Mouse (Mus musculus) hindbrain, embryonic 14.5 days (tissue): ENCODE data around the gene Sectm1a. TPM values are rescaled to one million over a fixed set of nuclear protein-coding genes. Genes with fewer than 3 reads are reported as not detected.

Source experiments
- ATAC-seq: fragments of 200-750 bp; cut with Nextera tagmentation; 2 replicates; pipeline ENCODE4 v1.8.0; 2017; ENCODE audit warnings: moderate number of reproducible peaks, mild to moderate bottlenecking, moderate TSS enrichment, moderate library complexity; ENCODE audit not compliant: low FRiP score
- DNase-seq: peaks from one replicate; pipeline ENCODE4 v3.0.0-alpha.2; 2015; ENCODE audit warnings: low spot score
- H3K27ac ChIP-seq: fragments of 300-500 bp; sonication (generic); 2 replicates; pipeline ENCODE4 v1.5.1; 2014; ENCODE audit warnings: mild to moderate bottlenecking, moderate library complexity
- H3K27me3 ChIP-seq: fragments of 300-500 bp; sonication (generic); 2 replicates; pipeline ENCODE4 v1.6.1; 2014; ENCODE audit warnings: mild to moderate bottlenecking, low read length, mixed read lengths; ENCODE audit not compliant: control insufficient read depth, insufficient read depth
- H3K36me3 ChIP-seq: fragments of 300-500 bp; sonication (generic); replicated peaks from 2 replicates; pipeline ENCODE4 v1.6.1; 2014; ENCODE audit not compliant: control insufficient read depth, insufficient read depth
- H3K4me1 ChIP-seq: fragments of 300-500 bp; sonication (generic); replicated peaks from 2 replicates; pipeline ENCODE4 v1.6.1; 2014; ENCODE audit warnings: antibody characterized with exemption, low read length, mixed read lengths; ENCODE audit not compliant: control insufficient read depth, insufficient read depth
- H3K4me2 ChIP-seq: fragments of 300-500 bp; sonication (generic); replicated peaks from 2 replicates; pipeline ENCODE4 v1.6.1; 2014; ENCODE audit warnings: mild to moderate bottlenecking, moderate library complexity
- H3K4me3 ChIP-seq: fragments of 300-500 bp; sonication (generic); replicated peaks from 2 replicates; pipeline ENCODE4 v1.5.1; 2014; ENCODE audit warnings: mild to moderate bottlenecking, low read length
- H3K9ac ChIP-seq: fragments of 300-500 bp; sonication (generic); 2 replicates; pipeline ENCODE4 v1.6.1; 2014
- H3K9me3 ChIP-seq: fragments of 300-500 bp; sonication (generic); 2 replicates; pipeline ENCODE4 v1.6.1; 2016; ENCODE audit warnings: low read length; ENCODE audit not compliant: control insufficient read depth
- WGBS: fragments of 180-500 bp; shearing (Covaris S2); extraction: QIAGEN DNeasy Blood & Tissue Kit; methylation state at CpG from one replicate; pipeline ENCODE4 v1.1.7; 2014; 5-methylcytosine and 5-hydroxymethylcytosine counted together
- polyA plus RNA-seq: library from polyadenylated mRNA; unstranded; fragments of >200 nt; fragmentation: Nextera tagmentation; extraction: Ambion mirVana; gene quantifications from 2 replicates; pipeline ENCODE4 v1.2.1, GENCODE M21; 2014

Gene Sectm1a
- polyA plus RNA-seq = not detected in 2 replicates

DNA sequence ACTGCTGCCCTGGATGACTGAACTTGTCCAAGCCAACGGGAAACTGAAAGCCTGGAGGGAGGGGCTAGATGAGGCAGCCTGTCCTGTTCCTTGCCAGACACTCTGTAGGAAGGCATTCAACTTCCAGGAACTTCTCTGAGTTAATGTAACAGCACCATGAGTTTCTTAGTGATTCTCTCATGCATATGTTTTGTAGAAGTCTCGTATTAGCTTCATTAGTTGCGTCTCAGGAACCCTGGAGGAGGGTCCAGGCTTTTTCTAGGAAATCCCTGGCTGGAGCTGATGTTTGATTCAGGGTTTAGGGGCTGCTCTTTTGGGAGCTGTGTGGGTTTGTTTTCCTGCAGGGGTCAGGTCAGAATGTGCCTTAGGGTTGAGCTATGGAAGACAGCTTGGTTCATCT lies at the start of gene Sectm1a:
TSS of gene Sectm1a (minus strand) at position 101 of the 400 bp plus-strand sequence.
- 81% methylated on average over 3 of the region's 3 CpGs for WGBS

DNA sequence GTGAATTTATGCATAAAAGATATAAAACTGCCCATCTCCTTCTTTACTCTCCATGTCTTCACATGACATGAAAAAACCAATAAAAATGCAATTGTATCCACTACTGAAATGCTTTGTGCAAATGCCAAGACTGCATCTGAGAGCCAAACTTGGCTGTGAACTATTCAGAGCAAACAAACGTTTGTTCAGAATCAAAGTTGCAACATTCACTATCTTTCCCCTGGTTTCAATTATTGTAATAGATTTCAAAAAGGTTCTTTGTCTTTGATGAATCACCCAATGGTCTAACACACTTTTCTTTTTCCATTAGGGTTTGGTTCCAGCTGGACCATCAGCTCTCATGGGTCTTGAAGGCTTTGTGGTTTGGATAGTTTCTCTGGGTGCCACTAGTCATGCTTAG lies 48.6 kb upstream of the Sectm1a start:
- DNase-seq (no peak), ATAC-seq (no peak)
- Histone ChIP-seq H3K27me3 (no peaks in the 10 kb centered on the region), H3K9ac (no peak overlapping the region), H3K9me3 (no peaks in the 10 kb centered on the region), H3K4me2 (no peak overlapping the region), H3K4me1 (no peaks in the 10 kb centered on the region), H3K27ac (no peak overlapping the region), H3K4me3 (no peak overlapping the region), H3K36me3 (no peaks in the 10 kb centered on the region)
- 75% methylated on average over 1 of the region's 1 CpGs for WGBS

More for the DNA sequence above, at the start of gene Sectm1a:
- H3K9ac ChIP-seq = no peak within 1 kb of the TSS
- DNase-seq = no peak
- H3K27ac ChIP-seq = no peak within 1 kb of the TSS
- H3K4me1 ChIP-seq = no peaks in the 10 kb centered on the region
- H3K9me3 ChIP-seq = no peaks in the 10 kb centered on the region
- H3K36me3 ChIP-seq = no peaks in the 10 kb centered on the region
- H3K27me3 ChIP-seq = no peaks in the 10 kb centered on the region
- ATAC-seq = no peak
- no peak within 1 kb of the TSS for H3K4me2 ChIP-seq
- no peak within 1 kb of the TSS for H3K4me3 ChIP-seq

DNA sequence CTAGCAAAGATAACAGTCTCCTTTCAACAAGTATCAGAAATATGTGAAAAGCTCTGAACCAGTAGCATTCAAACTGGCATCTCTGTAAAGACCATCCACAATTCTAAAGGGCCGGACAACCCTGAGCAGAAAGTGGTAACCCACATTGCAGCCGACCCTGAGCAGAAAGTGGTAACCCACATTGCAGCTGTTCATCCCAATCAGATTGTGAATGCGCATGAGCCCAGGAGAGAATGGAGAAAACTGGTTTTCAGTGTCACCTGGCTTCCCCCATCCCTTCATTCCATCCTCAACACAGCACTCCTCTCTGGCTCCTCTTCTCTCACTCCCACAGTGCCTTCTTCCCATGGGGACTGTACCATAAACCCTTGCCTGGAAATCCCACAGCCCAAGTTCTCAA lies 46.4 kb upstream of the Sectm1a start:
- WGBS = 93% methylated on average over 3 of the region's 3 CpGs
- no peak for DNase-seq

DNA sequence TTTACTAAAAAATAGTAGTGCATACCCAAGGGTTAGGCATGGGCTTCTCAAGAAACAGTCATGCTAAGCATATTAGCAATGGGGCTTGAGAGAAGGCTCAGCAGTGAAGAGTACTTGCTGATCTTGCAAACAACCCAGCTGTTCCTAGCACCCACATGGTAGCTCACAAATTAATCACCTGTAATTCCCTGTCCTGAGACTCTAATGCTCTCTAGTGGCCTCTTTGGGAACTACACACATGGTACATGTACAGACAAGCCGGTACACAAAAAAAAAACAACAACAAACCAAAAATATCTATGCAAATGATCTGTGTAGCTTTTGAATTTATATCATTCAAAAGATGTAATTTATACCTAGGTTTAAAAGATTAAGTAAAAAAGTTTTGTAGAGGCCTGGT lies 45.4 kb upstream of the Sectm1a start:
- Histone ChIP-seq H3K9ac (no peak overlapping the region), H3K27me3 (no peaks in the 10 kb centered on the region), H3K36me3 (no peaks in the 10 kb centered on the region), H3K9me3 (no peaks in the 10 kb centered on the region), H3K4me2 (no peak overlapping the region), H3K4me3 (no peak overlapping the region), H3K4me1 (no peaks in the 10 kb centered on the region), H3K27ac (no peak overlapping the region)
- DNase-seq (no peak), ATAC-seq (no peak)
- 88% methylated on average over 1 of the region's 1 CpGs for WGBS

More for the DNA sequence above, 46.4 kb upstream of the Sectm1a start:
- H3K27ac ChIP-seq = no peak overlapping the region
- H3K27me3 ChIP-seq = no peaks in the 10 kb centered on the region
- H3K9me3 ChIP-seq = no peaks in the 10 kb centered on the region
- H3K4me2 ChIP-seq = no peak overlapping the region
- no peaks in the 10 kb centered on the region for H3K4me1 ChIP-seq
- H3K36me3 ChIP-seq = no peaks in the 10 kb centered on the region
- no peak overlapping the region for H3K9ac ChIP-seq
- no peak overlapping the region for H3K4me3 ChIP-seq
- ATAC-seq = no peak

DNA sequence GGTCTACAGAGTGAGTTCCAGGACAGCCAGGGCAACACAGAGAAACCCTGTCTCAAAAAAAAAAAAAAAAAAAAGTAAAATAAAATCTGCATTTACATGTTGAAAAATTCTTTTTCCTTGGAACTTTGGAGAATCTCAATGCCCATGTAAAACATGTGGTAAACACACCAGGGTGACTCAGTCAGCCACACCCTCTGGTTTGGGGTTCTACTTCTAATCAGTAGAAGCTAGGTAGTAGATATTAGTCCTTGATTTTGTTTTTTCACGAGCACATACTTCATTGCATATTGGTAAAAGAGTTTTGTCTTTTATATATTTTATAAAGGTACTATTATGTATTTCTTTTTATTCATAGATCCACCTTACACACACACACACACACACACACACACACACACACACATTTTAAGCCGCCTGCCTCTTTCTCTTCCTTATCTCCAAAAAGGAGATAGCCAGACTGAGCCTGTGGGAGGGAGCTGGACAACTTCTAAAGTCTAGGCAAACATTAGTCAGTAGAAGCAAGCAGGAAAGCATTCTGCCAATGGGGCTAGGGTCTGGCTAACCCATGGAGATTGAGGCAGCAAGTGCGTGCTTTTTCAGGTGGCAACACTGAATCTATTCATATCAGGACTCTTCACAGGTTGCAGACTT lies 44.6 kb upstream of the Sectm1a start:
- 96% methylated on average over 3 of the region's 3 CpGs for WGBS
- no peak for ATAC-seq

DNA sequence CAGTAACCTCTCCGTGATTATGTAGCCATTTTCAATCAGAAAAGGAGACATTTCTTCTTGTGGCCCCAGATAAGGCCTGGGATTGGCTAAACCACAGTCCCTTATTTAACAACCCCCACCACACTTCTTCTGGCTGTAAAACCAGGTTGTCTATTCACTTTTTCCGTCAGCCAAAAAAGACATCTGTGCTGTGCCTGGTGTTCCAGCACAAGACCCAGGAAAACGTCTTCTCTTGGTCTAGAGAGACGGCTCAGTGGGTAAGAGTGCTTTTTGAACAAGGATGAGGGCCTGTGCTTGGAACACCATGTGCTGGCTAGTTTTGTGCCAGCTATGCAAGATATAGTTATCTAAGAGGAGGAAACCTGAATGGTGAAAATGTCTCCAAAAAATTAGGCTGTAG lies 42.4 kb upstream of the Sectm1a start:
- Histone ChIP-seq H3K9me3 (no peaks in the 10 kb centered on the region), H3K4me2 (no peak overlapping the region), H3K4me1 (no peaks in the 10 kb centered on the region), H3K36me3 (no peaks in the 10 kb centered on the region), H3K4me3 (no peak overlapping the region), H3K27me3 (no peaks in the 10 kb centered on the region), H3K9ac (no peak overlapping the region), H3K27ac (no peak overlapping the region)
- DNase-seq (no peak), ATAC-seq (no peak)
- 88% methylated on average over 4 of the region's 4 CpGs for WGBS

More for the DNA sequence above, 44.6 kb upstream of the Sectm1a start:
- H3K36me3 ChIP-seq = no peaks in the 10 kb centered on the region
- H3K27me3 ChIP-seq = no peaks in the 10 kb centered on the region
- H3K4me1 ChIP-seq = no peaks in the 10 kb centered on the region
- no peak overlapping the region for H3K4me2 ChIP-seq
- no peaks in the 10 kb centered on the region for H3K9me3 ChIP-seq
- no peak for DNase-seq
- no peak overlapping the region for H3K4me3 ChIP-seq
- no peak overlapping the region for H3K27ac ChIP-seq
- H3K9ac ChIP-seq = no peak overlapping the region

DNA sequence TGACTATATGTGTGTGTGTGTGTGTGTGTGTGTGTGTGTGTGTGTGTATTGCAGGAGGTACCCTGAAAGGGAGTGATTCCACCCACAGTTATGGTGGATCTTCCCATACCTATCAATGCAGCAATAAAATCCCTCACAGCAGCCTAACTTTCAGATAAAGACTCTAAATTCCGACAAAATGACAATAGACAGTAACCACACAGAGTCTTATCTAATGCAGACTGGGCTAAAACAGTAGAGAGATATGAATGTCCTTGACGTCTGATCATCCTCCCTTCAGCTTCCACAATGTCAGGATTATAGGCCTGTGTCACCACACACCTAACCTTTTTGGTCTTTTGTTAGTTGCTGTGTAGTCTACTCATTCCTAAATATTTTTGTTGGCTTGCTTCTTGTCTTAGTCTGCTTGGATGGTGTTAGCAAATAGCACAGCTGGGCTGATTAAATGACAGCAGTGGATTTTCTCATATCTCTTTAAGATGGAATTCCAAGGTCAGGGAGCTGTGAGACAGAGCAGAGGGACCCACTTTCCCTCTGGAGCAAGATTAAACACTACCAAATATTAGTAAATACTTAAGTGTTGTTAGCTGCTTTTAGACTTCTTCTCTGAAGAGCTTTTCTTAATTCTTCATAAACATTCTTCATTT lies 41.1 kb upstream of the Sectm1a start:
- no peak for ATAC-seq

DNA sequence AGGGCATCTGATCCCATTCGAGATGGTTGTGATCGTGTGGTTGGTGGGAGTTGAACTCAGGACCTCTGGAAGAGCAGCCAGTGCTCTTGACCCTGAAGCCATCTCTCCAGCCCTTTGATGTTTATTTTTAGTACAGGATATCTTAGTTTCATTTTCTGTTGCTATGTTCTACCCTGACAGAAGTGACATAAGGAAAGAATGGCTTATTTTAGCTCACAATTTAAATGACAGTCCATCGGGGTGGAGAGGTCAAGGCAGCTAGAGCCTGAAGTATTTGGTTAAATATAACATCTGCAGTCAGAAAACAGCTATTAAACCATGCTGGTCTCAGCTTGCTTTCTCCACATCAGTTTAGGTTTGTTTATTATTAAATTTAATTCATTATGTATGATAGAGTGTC lies 40.1 kb upstream of the Sectm1a start:
- DNase-seq (no peak), ATAC-seq (no peak)
- H3K4me1 ChIP-seq = no peaks in the 10 kb centered on the region
- no peaks in the 10 kb centered on the region for H3K36me3 ChIP-seq
- H3K4me2 ChIP-seq = no peak overlapping the region
- no peak overlapping the region for H3K27ac ChIP-seq
- H3K4me3 ChIP-seq = no peak overlapping the region
- H3K9ac ChIP-seq = no peak overlapping the region
- H3K9me3 ChIP-seq = no peaks in the 10 kb centered on the region
- H3K27me3 ChIP-seq = no peaks in the 10 kb centered on the region
- 80% methylated on average over 3 of the region's 3 CpGs for WGBS

More for the DNA sequence above, 41.1 kb upstream of the Sectm1a start:
- no peaks in the 10 kb centered on the region for H3K9me3 ChIP-seq
- no peak for DNase-seq
- 84% methylated on average over 2 of the region's 2 CpGs for WGBS
- H3K27me3 ChIP-seq = no peaks in the 10 kb centered on the region
- no peaks in the 10 kb centered on the region for H3K4me1 ChIP-seq
- H3K36me3 ChIP-seq = no peaks in the 10 kb centered on the region
- no peak overlapping the region for H3K9ac ChIP-seq
- no peak overlapping the region for H3K4me2 ChIP-seq
- no peak overlapping the region for H3K4me3 ChIP-seq
- no peak overlapping the region for H3K27ac ChIP-seq

DNA sequence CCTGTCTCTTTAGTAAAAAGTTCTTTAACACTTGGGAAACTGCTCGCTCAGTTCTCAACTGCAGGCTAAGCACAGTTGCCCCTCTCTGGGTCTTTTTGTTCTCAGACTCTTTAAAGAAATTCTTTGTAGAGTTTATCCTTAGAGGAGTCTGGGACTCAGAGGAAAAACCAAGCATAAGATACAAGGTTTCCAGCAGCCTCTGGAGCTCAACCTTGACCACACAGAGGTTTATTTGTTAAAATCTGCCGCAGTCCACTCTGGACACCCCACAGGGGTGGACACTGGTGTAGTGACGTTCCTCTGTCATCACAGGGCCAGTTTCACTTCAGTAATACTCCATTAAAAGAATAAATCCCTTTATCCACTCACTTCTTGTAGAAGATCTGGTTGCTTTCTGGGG lies 37.6 kb upstream of the Sectm1a start, which contains the start of gene Tex19.2:
TSS of gene Tex19.2 (minus strand) at position 101 of the 400 bp plus-strand sequence.
- Histone ChIP-seq H3K27me3 (no peaks in the 10 kb centered on the region), H3K27ac (no peak within 1 kb of the TSS), H3K4me3 (no peak within 1 kb of the TSS), H3K4me1 (no peaks in the 10 kb centered on the region), H3K36me3 (no peaks in the 10 kb centered on the region), H3K4me2 (no peak within 1 kb of the TSS), H3K9ac (no peak within 1 kb of the TSS), H3K9me3 (no peaks in the 10 kb centered on the region)
- ATAC-seq (no peak), DNase-seq (no peak)
- WGBS = 61% methylated on average over 3 of the region's 3 CpGs
